Mouse (Mus musculus): Measurements from ENCODE around the gene S100a1.
A peak's percentile ranks its signal among the peaks of the same experiment; 100 is the strongest.

The S100a1 gene

DNA sequence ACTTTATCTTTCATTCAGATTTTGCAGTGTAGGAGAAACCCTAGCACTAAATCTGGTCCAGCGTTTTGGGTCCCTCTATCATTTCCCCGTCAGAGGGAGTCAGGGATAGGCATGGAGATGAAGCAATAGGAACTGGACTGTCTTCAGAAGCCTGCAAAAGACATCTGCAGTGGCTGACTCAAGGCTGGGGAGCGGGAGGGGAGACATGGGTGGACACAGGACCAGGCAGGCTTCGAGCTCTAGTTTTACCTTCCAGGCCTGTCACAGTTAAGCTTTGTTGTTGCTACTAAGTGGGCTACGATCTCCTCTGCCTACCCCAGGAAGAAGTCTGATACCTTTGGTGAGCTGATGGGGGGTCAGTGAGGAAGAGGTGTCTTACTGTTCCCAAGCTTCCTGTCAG lies 1.9 kb downstream of the S100a1 start:
- DNase-seq (ENCODE audit: low spot score in 2 of 2), result no peak

DNA sequence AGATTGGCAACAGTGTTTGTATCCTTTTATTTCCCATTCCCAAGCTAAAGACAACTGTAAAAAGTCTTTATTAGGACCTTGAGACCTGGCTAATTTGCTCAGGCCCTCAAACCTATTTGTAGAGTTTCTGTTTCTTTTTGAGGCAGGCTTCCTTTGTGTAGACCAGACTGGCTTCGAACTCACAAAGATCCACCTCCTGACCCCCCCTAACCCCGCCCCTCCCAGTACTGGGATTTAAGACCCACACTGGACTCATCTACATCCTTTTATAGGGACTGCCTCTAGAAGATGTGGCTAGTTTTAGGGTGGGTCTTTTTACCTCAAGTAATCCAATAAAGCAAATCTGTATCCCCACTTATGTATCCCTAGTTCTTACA lies 4.5 kb downstream of the S100a1 start:
- no peak for DNase-seq (ENCODE audit: low spot score in 2 of 2)

DNA sequence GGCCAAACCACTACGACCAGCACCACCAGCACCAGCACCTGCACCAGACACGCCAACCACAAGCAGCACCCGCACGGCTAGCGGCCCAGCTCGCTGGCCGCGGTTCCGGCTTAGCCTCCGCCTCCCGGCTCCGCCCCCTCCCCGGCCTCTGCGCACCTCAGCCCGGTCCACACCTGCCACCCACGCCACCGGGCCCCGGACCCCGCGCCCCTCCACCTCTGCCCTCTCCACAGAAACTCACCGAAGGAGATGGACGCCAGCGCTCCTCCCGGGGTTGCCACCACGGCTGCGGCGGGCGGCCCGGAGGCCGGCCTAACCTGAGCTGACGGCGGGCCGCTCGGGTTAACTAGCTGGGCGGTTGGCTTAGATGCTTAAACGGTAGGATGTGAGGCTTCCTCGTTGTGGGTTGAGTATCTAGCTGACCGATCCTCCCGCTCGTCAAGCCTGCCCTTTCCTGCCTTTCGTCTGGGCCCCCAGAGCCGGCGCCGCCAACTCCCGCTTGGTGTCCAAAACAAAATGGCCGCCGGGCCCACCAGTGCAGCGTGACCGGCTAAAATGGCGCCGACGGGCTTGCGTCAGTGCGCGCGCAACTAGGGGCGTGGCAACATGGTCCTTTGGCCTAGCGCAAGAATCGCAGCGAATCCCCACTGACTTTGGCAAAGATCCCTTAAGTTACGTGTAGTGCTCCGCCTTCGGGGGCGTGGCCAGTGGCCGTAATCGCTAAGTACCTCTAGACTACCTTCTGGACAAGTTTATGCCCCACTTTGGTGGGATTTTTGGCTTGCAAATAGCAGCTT lies 5.0 kb downstream of the S100a1 start, which contains the start of gene Chtop:
Gene Chtop, minus strand, starts transcription at position 549 of the 797 bp plus-strand sequence.
- DNase-seq (ENCODE audit: low spot score in 2 of 2), result peak; percentile 95 to 99

DNA sequence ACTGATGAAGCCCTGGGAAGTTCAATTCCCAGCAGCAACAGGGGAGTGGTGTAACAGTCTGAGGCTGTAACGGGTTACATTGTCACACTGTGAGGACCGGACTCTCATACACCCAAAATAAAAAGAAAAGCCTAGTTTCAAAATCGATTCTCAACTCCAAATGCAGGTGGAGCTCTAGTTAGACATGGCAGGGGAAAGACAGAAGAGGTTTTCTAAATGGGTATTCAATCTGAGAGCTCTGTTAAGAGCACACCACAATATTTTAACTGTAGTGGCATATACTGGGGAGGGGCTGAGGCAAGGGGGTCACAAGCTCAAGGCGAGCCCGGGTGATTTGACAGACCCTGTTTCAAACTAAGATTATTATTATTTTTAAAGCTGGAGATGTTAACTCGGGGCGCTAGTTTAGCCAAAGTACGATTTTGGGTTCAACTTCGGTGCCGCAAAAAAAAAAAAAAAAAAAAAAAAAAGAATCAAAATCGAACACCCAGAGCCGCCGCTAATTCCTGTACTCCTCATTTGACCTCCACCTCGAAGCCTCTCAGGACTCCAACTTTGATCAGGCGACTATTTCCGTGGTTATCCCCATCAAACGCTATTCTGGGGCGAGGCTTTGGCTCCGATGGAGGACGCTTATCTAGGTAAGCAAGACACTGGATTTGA lies 5.8 kb downstream of the S100a1 start:
- no peak for DNase-seq (ENCODE audit: low spot score in 2 of 2)

GRCm38 (mm10) chr3:90506362-90506761 lies 7.8 kb downstream of the S100a1 start:
- DNase-seq (ENCODE audit: low spot score in 2 of 2), result no peak

DNA sequence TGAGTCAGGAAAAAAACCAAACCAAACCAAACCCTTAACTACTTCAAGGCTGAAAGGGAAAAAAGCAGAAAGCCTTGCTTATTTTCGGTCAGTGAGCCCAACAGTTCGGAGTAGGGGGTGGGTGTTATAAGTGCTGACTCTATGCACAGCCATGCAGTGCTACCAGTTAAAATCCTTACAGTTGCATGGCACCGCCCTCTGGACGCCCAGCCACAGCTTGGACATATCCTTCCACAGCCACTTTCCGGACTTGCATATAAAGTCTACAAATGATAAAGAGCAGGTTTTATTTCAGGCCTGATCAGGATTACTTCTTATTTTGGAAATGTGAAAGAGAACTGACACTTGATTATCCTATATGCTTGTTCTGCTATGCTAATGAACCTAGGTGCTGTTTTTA lies 9.0 kb downstream of the S100a1 start:
- no peak for DNase-seq (ENCODE audit: low spot score in 2 of 2)

DNA sequence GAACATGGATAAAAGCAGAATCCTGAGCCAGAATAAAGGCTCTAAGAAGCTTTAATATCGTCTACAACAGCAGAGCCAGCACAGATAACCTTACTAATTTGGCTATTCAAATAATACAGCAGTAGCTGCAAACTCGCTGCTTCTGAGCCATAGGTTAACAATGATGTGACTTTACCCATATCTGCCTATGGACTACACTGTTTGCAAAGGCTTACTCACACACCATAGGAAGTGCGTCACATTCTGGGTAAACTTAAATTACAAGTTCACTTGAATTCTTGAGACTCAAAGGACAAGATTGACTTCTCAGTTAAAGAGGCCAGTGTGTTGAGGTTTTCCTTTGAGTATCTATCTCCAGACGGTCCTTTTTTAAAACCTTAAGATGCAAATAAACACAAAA lies 10.7 kb downstream of the S100a1 start:
- no peak for DNase-seq (ENCODE audit: low spot score in 2 of 2)

DNA sequence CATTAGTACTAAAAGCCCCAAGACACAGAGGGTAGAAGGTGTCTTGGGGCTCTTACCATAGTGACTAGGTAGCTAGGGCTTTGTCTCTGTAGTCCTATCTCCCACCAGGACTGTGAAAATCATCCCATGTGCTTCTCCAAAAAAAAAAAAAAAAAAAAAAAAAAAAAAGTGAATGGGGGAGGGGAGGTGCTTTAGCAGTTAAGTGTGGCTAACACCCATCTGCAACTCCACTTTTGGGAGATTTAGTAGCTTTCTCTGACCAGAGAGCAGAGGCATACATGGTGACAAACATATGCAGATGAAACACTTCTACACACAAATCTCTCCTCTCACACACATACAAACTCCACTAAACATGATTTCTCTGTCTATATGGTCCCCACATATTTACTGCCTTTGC lies 16.6 kb downstream of the S100a1 start:
- no peak for DNase-seq (ENCODE audit: low spot score in 2 of 2)

- no peak for DNase-seq (ENCODE audit: low spot score in 2 of 2)
Measured at GRCm38 (mm10) chr3:90495850-90496525, 18.2 kb downstream of the S100a1 start.

DNA sequence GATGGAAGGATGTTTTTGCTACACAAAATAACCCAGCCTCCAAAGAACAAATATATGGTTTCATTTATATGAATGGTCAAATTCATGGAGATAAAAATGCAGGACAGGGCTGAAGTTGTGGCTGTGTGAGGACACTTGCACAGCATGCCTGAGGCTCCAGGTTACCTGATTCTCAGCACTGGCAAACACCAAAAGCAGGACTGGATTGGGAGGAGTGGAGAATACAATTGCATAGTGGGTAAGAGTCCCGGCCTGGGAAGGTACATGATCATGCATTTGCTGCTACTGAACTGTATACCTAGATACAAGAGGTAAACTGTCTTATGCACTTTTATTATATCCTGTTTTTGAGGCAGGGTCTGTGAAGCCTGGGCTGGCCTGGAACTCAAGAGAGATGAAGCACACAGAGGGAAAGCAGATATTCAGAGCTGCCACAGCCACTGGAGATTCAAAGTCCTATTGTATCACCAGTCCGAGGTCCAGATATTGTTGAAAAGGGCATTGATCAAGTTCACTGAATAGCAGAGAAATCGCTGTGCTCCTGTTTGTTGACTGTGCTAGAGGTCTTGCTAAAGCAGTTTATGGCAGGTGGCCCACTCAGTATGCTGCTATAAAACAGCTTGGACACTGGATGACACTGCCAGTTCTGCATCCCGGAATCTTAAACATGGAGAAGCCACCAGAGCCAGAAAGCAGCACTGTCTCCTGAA lies 20.2 kb downstream of the S100a1 start:
- DNase-seq (ENCODE audit: low spot score in 2 of 2), result no peak

DNA sequence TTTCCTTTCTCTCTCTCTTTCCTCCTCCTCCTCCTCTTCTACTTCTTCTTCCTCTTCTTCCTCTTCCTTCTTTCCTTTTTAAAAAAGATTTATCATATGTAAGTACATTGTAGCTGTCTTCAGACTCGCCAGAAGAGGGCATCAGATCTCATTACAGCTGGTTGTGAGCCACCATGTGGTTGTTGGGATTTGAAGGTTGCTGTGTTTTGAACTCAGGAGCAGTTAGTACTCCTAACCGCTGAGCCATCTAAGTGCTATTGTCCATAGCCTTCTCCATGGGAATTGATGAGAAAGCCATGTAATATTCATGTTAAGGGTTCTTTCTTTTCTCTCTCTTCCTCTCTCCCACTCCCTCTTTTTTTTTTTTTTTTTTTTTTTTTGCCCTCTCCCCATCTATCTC lies 22.8 kb downstream of the S100a1 start:
- no peak for DNase-seq (ENCODE audit: low spot score in 2 of 2)

- peak; percentile 87 to 97 for DNase-seq (ENCODE audit: low spot score in 2 of 2)
Measured at GRCm38 (mm10) chr3:90490696-90491256, 23.4 kb downstream of the S100a1 start, which contains the start of gene Snapin. Gene Snapin, minus strand, starts transcription at chr3:90491033.

DNA sequence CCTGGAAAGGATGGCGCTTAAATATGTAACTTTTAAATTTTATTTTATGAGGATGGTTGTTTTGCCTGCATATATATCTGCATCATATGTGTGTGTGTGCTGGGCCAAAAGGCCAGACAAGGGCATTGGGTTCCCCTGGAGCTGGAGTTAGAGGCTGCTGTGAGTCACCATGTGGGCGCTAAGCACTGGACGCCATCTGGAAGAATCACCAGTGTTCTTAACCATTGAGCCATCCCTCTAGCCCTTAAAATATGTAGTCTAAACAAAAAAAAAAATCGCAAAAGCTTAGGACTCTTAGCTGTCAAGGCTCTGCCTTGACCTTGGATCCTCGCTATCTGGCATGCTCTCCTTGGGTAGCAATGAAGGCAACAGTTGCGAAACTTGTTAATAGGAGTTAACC lies 25.6 kb downstream of the S100a1 start:
- no peak for DNase-seq (ENCODE audit: low spot score in 2 of 2)

DNA sequence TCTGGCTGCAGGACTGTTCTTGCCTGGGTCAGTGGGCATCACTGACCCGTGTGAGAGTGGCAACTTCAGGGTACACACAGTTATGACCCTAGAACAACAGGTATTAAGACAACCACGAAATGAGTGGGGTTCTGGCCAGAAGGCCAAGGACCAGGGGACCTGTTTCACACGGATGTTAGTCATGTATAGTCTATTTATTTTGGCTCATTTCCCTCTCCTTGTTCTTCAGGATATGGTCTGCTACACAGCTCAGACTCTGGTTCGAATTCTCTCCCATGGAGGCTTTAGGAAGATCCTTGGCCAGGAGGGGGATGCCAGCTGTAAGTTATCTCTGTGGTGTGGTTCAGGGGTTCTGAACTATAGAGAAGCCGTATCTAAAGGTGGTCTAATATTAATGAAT lies 27.2 kb downstream of the S100a1 start:
- no peak for DNase-seq (ENCODE audit: low spot score in 2 of 2)

- peak; percentile 96 to 98 for DNase-seq (ENCODE audit: low spot score in 2 of 2)
Measured at GRCm38 (mm10) chr3:90475831-90476611, 38.2 kb downstream of the S100a1 start, which contains the start of gene Ilf2. Gene Ilf2, plus strand, starts transcription at chr3:90476126.

DNA sequence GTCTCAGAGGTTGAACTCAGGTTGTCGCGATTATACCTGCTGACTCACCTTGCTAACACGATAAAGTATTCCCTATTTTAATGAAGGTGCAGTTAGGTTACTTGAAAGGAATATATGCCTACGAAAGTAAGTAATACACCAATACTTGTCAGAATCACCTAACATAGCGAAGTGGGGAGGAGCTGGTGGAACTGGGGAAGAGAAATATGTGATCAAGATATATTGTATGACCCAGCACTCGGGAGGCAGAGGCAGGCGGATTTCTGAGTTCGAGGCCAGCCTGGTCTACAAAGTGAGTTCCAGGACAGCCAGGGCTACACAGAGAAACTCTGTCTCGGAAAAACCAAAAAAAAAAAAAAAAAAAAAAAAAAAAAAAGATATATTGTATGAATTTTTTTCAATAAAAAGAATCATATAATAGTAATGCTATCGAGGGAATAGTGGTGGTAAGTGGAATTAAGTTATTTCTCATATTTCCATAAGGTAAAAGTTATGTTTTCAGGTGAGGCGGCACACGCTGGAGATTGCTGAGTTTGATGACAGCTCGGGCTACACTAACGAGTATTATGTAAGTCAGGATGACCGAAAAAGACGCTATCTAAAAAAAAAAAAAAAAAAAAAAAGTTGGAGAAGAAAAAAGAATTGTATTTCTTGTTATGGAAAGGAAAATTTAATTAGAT lies 38.9 kb downstream of the S100a1 start:
- no peak for DNase-seq (ENCODE audit: low spot score in 2 of 2)

DNA sequence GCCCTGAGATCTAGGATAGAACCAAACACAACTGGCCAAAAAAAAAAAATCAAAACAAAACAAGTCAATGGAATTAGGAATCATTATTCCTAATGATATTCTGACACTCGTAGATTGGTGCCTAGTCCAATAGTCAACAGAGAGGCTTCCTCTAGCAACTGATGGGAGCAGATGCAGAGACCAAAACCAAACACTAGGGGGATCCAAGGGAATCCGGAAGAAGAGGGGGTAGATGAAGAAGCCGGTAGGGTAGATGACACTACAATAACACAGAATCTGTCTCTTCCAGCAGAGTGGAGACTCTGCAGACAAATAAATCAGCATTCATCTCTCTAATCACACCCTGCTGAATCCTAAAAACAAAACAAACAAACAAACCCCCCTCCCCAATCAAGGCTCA lies 42.0 kb downstream of the S100a1 start:
- DNase-seq (ENCODE audit: low spot score in 2 of 2), result peak in 1 of 2 experiments; percentile 42

DNA sequence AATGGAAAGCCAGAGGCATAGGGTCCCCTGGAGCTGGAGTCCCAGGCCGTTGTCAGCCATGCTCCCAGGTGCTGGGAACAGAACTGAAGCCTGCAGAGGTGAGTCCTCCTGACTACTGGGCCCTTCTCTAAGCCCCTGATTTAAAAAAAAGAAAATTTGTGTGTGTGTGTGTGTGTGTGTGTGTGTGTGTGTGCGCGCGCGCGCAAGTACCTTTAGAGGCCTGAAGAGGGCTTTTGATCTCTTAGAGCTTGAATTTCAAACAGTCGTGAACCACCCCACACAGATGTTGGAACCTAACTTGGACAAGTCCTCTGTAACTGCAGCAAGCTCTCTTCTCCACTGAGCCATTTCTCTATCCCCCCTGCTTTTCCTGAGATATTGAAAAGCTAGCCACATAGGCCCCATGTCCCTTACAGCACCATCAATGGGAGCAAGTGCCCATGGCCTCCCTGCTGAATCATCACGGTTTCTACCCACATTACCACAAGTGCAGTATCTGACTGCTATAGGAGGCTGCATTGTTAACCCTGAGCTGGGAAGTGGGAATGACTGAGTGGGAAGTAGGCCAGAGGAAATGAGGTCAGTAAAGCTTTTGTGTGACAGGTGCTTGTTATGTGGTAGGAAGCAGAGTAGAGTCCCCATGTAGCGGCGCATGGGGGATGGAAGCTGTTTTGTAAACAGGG lies 46.4 kb downstream of the S100a1 start:
- no peak for DNase-seq (ENCODE audit: low spot score in 2 of 2)

- DNase-seq (ENCODE audit: low spot score in 2 of 2), result peak in 1 of 2 experiments; percentile 67
Measured at GRCm38 (mm10) chr3:90466311-90466766, 47.9 kb downstream of the S100a1 start.

All from left cerebral cortex, adult 9 months (tissue).